Comparison of ENCODE assay signal across 8 mouse cellular contexts in the genomic region with DNA sequence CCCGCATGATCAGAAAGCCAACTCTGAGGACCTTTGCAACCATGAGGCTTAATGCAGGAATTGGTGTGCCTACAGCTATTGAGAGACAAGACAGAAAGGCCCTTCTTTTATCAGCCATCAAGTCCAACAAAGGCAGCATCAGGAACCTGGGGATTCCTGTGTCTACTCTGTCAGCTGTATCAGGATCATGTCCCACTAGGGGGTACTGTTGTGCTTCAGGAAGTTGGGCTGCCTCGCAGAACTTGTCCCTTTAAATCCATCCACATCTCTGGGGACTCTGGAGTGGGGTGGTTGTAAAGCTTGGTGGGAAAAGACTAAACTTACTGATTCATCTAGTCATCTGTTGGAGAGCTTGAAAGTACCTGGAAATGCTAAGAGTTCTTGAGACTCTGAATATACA.
DNase-seq lines count a peak whose midpoint lies in the region.

No protein-coding gene starts in this region.

- peak; percentile 14 to 15 for DNase-seq in heart, postnatal 10 days
- no peak for DNase-seq in heart, postnatal 25 days (ENCODE audit: low spot score)
- peak; percentile 45 for DNase-seq in A20 (ENCODE audit: low read depth, low spot score)
- DNase-seq in c-Kit-positive CD71-positive TER-119-negative erythroid progenitor cells, embryonic 14.5 days (ENCODE audit: low read depth), result peak; percentile 0
- DNase-seq in layer of hippocampus, adult 9-10 months (ENCODE audit: low spot score), result peak; percentile 44
- DNase-seq in splenic B cell, adult 2 months (ENCODE audit: low read depth, low spot score), result peak; percentile 28
- no peak for DNase-seq in adrenal gland, postnatal 25 days
- no peak for DNase-seq in urinary bladder, postnatal 4 days (ENCODE audit: low spot score in 2 of 2)

- H3K36me3 ChIP-seq in splenic B cell, adult 2 months (ENCODE audit: control insufficient read depth, insufficient read depth, low read length, poor library complexity, severe bottlenecking), result no peaks in the 10 kb centered on the region

- no peaks in the 10 kb centered on the region for H3K27me3 ChIP-seq in splenic B cell, adult 2 months (ENCODE audit: control insufficient read depth, insufficient read depth, low read length, poor library complexity, severe bottlenecking)

- intact Hi-C loops in heart, postnatal 10 days (cut with DNase I), result loop anchor here (2.0 to 10.0 kb wide), 2 partner anchors 78 to 150 kb away; no protein-coding TSS in a partner anchor
- intact Hi-C loops in heart, postnatal 25 days (cut with DNase I), result no loop called here

Comparison
In these comparisons a context has a peak if more than half of its experiments do, and no peak if none do; other contexts are left out.
1. DNase-seq: peak in heart, postnatal 10 days (2 of 2), A20 (single experiment), c-Kit-positive CD71-positive TER-119-negative erythroid progenitor cells, embryonic 14.5 days (single experiment), layer of hippocampus, adult 9-10 months (single experiment) and splenic B cell, adult 2 months (single experiment); none in heart, postnatal 25 days (single experiment), adrenal gland, postnatal 25 days (single experiment) and urinary bladder, postnatal 4 days (0 of 2).